Mouse (Mus musculus) embryonic facial prominence, embryonic 11.5 days (tissue): ENCODE measurements around the gene Akap12. TPM values are rescaled to one million over a fixed set of nuclear protein-coding genes. Genes with fewer than 3 reads are reported as not detected.
A peak's percentile ranks its signal among the peaks of the same experiment; 100 is the strongest.

ENCODE experiments used
- ATAC-seq: fragments of 200-750 bp; cut with Nextera tagmentation; replicated peaks from 2 replicates; pipeline ENCODE4 v1.8.0; 2017; ENCODE audit warnings: low read depth; ENCODE audit not compliant: insufficient number of reproducible peaks, low FRiP score, low TSS enrichment
- DNase-seq: peaks from one replicate; pipeline ENCODE4 v3.0.0-alpha.2; 2015; ENCODE audit warnings: low spot score
- H3K27ac ChIP-seq: fragments of 300-500 bp; sonication (generic); replicated peaks from 2 replicates; pipeline ENCODE4 v1.5.1; 2014; ENCODE audit warnings: mild to moderate bottlenecking, low read depth, low read length, control low read depth
- H3K27me3 ChIP-seq: fragments of 300-500 bp; sonication (generic); 2 replicates; pipeline ENCODE4 v1.6.1; 2014; ENCODE audit warnings: mild to moderate bottlenecking, low read length, moderate library complexity, mixed read lengths; ENCODE audit not compliant: control insufficient read depth, insufficient read depth
- H3K36me3 ChIP-seq: fragments of 300-500 bp; sonication (generic); replicated peaks from 2 replicates; pipeline ENCODE4 v1.6.1; 2014; ENCODE audit warnings: low read depth, mild to moderate bottlenecking, low read length, moderate library complexity, mixed read lengths; ENCODE audit not compliant: control insufficient read depth, insufficient read depth
- H3K4me1 ChIP-seq: fragments of 300-500 bp; sonication (generic); 2 replicates; pipeline ENCODE4 v1.6.1; 2014; ENCODE audit warnings: low read length, mixed read lengths; ENCODE audit not compliant: control insufficient read depth, insufficient read depth
- H3K4me2 ChIP-seq: fragments of 300-500 bp; sonication (generic); 2 replicates; pipeline ENCODE4 v1.6.1; 2014; ENCODE audit warnings: low read depth, mild to moderate bottlenecking, control low read depth, low read length, moderate library complexity
- H3K4me3 ChIP-seq: fragments of 300-500 bp; sonication (generic); 2 replicates; pipeline ENCODE4 v1.5.1; 2014; ENCODE audit warnings: low read depth, low read length, control low read depth
- H3K9ac ChIP-seq: fragments of 300-500 bp; sonication (generic); replicated peaks from 2 replicates; pipeline ENCODE4 v1.6.1; 2014; ENCODE audit warnings: mild to moderate bottlenecking, control low read depth, low read length
- H3K9me3 ChIP-seq: fragments of 300-500 bp; sonication (generic); replicated peaks from 2 replicates; pipeline ENCODE4 v1.6.1; 2016; ENCODE audit warnings: mild to moderate bottlenecking, low read length, inconsistent platforms, mixed read lengths; ENCODE audit not compliant: control insufficient read depth
- WGBS: fragments of 180-500 bp; shearing (Covaris S2); extraction: QIAGEN DNeasy Blood & Tissue Kit; methylation state at CpG from one replicate; pipeline ENCODE4 v1.1.7; 2014; 5-methylcytosine and 5-hydroxymethylcytosine counted together
- polyA plus RNA-seq: library from polyadenylated mRNA; unstranded; fragments of >200 nt; fragmentation: Nextera tagmentation; extraction: Ambion mirVana; gene quantifications from 2 replicates; pipeline ENCODE4 v1.2.1, GENCODE M21; 2014

Gene Akap12
- polyA plus RNA-seq, 1 experiment from 2014 or later = 24.4 TPM

DNA sequence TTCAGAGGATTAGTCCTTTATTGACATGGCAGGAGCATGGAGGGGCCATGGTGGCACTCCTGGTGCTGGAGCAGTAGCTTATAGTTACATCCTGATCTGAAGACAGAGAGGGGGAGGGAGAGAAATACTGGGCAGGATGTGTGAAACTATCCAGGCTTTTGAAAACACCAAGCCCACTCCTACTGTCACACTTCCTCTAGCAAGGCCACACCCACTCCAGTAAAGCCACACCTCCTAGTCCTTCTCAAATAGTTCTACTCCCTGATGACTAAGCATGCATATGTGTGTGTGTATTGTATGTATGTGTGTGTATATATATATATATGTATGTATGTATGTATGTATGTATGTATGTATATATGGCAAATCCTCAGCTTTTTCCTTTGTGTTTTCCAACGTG is 61.5 kb downstream of the Akap12 start:
- DNase-seq (no peak), ATAC-seq (no peak)
- Histone ChIP-seq H3K9me3 (no peaks in the 10 kb centered on the region), H3K9ac (no peak overlapping the region), H3K36me3 (no peaks in the 10 kb centered on the region), H3K27ac (no peak overlapping the region), H3K4me2 (no peak overlapping the region), H3K4me1 (no peaks in the 10 kb centered on the region), H3K4me3 (no peak overlapping the region), H3K27me3 (no peaks in the 10 kb centered on the region)
- WGBS = 87% methylated on average over 1 of the region's 1 CpGs

DNA sequence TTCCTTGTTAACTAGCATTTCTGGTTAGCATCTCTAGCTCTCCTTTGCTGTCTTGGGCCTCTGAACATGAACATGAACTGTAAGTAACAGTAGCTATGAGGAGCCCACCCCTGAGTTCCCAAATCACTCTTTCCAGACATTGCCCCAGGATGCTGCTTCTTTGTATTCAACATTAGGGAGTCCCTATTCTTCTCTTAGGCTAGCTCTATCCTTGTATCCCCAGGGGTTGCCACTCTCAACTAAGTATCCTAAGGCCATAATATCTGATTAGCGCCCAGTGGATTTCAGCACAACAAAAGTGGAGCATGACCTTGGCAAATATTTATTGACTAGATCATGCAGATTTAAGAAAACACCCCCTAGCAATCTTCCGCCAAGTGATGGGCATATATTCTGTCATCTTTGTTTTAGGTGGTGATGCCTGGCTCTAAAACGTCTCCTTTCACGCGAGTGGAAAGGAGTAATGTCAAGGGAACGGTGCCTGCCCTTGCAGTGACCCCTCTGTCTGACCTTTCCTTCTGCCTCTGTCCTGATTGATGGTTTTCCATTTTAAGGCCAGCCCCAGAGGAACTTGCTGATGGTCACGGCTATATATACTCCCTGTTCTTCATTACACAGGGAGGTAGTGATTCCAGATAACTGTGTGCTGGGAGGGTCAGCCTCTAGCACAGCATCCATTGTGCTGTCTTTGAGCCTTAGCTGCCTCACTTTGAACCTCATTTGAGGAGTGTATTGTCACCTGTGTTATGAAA is 66.2 kb downstream of the Akap12 start:
- WGBS = 51% methylated on average over 7 of the region's 7 CpGs
- no peaks in the 10 kb centered on the region for H3K4me1 ChIP-seq
- no peak for ATAC-seq
- H3K9ac ChIP-seq = no peak overlapping the region
- H3K36me3 ChIP-seq = no peaks in the 10 kb centered on the region
- no peak for DNase-seq
- no peak overlapping the region for H3K4me2 ChIP-seq
- no peak overlapping the region for H3K4me3 ChIP-seq
- no peaks in the 10 kb centered on the region for H3K27me3 ChIP-seq
- H3K27ac ChIP-seq = no peak overlapping the region
- H3K9me3 ChIP-seq = no peaks in the 10 kb centered on the region

DNA sequence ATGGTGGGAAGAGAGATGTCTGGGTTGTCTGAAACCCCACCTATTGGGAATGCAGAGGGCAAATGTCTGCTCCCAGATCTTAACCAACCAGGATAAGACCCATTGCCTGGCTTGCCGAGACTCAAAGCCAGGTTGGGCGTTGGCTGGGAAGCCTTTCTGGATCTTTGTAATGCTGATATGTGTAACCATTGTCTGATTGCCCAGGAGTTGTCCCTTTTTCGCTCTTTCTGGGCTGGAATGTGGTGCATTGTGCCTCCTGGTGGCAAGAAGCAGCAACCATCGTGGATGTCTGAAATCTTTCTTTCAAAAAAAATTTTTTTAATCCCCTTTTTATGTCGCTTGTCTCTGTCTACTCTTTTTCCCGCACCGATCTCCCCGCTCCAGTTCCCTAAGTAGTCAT is 67.1 kb downstream of the Akap12 start:
- H3K36me3 ChIP-seq = no peaks in the 10 kb centered on the region
- no peak overlapping the region for H3K4me2 ChIP-seq
- WGBS = 9% methylated on average over 8 of the region's 8 CpGs
- H3K4me3 ChIP-seq = no peak overlapping the region
- H3K27ac ChIP-seq = no peak overlapping the region
- no peak overlapping the region for H3K9ac ChIP-seq
- ATAC-seq = no peak
- no peaks in the 10 kb centered on the region for H3K9me3 ChIP-seq
- H3K4me1 ChIP-seq = no peaks in the 10 kb centered on the region
- DNase-seq = peak; percentile 76
- H3K27me3 ChIP-seq = no peaks in the 10 kb centered on the region

DNA sequence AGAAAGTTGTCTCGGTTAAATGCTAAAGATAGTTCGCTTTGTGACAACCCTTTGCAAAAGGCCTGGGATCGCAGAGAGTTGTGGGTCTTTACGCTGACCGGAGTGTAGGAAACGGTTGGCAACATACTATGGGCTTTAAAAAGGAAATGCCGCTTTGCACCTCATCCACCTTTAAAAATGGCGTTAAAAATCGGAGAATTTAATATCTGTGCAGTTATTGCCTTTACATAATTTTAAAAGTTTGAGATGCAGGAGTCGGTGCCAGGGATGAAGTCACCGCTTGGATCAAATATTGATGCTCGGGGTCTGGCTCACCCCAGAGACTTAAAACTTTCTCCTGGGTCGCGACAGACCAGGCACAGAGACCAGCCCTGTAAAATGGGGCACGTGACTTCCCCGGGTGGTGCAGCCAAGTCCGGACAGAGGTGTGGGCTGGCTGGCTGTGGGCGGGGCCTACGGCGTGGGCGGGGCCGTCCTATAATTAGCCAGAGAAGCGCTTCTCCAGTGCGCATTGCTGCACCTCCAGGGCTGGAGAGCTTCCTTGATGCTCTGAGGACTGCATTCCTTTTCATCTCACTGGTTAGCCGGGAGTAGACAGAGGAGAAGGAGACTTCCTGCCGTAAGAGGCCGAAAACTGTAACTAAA is 68.0 kb downstream of the Akap12 start:
- Histone ChIP-seq H3K27me3 (no peaks in the 10 kb centered on the region), H3K27ac (no peak overlapping the region), H3K4me2 (peak overlapping the region; percentile 31), H3K36me3 (no peaks in the 10 kb centered on the region), H3K4me1 (no peaks in the 10 kb centered on the region), H3K9me3 (no peaks in the 10 kb centered on the region), H3K9ac (no peak overlapping the region), H3K4me3 (peak overlapping the region; percentile 17; the same call in 1 of the 2 replicates)
- ATAC-seq (peak; percentile 77), DNase-seq (peak; percentile 78)
- 6% methylated on average over 27 of the region's 27 CpGs for WGBS

DNA sequence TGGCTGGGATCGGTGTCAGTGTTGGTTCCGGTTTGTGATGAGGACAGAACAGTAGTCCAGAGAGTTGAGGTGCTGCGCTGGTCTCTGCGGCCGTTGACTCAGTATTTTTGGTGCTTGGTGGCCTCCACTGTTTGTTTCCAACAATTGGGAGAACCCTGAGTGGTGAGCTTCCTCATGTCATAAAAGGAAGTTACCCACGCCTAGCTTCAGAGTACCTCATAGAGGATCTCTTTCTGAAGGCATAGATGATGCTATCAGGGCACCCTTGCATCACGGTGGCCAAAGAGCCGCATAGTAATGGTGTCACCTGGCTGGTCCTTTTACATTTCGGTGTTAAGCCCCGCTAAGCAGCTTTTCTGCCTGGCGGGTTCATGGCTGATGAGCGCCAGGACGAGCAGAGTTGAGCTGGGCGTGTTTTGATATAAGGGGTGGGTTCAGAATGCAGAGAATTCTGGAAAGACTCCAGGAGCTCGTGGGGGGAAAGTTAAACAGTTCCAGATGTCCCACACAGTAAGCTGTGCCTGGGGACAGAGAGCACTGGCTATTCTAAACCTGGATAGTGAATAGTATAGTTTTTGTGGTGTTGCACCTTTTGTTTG is 72.8 kb downstream of the Akap12 start:
- H3K9ac ChIP-seq = no peak overlapping the region
- no peaks in the 10 kb centered on the region for H3K4me1 ChIP-seq
- H3K4me3 ChIP-seq = no peak overlapping the region
- DNase-seq (peak; percentile 88), ATAC-seq (peak; percentile 61; the same call in 1 of the 2 replicates)
- H3K27me3 ChIP-seq = no peaks in the 10 kb centered on the region
- 45% methylated on average over 15 of the region's 15 CpGs for WGBS
- no peaks in the 10 kb centered on the region for H3K9me3 ChIP-seq
- H3K4me2 ChIP-seq = 0 out of 2 replicates have a peak overlapping the region, but pooled peaks have one; percentile 17
- no peak overlapping the region for H3K27ac ChIP-seq
- no peaks in the 10 kb centered on the region for H3K36me3 ChIP-seq

DNA sequence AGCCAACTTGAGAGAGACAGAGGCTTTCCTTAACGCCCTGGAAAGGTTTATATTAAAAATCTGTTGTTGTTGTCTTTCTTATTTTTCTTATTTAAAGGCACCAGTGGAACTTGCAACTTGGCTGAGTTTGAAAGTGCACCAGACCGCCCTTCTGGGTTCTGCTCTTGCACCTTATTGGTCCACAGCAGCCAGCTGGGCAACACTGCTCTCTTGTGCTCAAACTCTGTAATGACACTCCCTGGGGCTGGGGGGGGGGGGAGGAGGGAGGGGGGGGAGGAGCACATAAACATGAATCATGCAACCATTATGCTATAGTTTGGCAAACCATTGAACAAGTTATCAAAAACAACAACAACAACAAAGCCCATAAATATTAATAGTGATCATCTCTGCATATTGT is 75.2 kb downstream of the Akap12 start:
- Histone ChIP-seq H3K27me3 (no peaks in the 10 kb centered on the region), H3K9me3 (no peaks in the 10 kb centered on the region), H3K36me3 (no peaks in the 10 kb centered on the region), H3K4me3 (no peak overlapping the region), H3K27ac (no peak overlapping the region), H3K4me1 (no peaks in the 10 kb centered on the region), H3K9ac (no peak overlapping the region), H3K4me2 (no peak overlapping the region)
- peak; percentile 65 for DNase-seq
- 21% methylated on average over 2 of the region's 2 CpGs for WGBS
- ATAC-seq = no peak

DNA sequence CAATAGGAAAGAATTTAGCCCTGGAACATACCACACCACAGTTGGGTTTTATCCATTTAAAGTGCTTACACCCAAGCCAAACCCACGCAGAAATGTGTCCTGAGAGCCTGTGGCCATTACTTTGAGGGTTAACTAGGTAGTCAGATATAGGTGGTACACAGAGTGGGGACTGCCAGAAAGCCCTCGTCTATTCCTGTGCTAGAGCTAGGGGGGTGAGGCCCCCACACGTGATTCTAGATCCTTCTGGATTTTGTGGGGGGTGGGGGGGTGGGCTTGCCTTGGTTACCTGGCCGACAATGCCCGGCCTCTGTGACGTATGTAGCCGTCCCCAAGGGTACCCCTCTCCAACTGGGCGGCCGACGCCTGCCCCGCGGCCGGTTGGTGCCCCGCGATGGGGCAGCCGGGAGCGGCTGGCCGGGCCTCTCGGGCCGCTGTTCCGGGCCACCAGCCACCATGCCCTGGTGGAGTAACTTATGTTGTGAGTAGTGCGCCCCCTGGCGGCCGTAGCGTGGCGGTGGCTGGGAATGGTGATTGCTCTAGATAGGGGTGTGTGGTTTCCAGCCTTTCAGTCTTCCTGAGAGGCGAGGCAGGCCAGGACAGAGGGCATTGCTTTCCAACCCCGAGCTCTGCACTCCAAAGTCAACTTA is 80.4 kb downstream of the Akap12 start:
- H3K9me3 ChIP-seq = no peaks in the 10 kb centered on the region
- no peaks in the 10 kb centered on the region for H3K4me1 ChIP-seq
- H3K27ac ChIP-seq = no peak overlapping the region
- peak overlapping the region; percentile 52 for H3K9ac ChIP-seq
- peak overlapping the region; percentile 70 for H3K4me2 ChIP-seq
- no peaks in the 10 kb centered on the region for H3K36me3 ChIP-seq
- 5% methylated on average over 27 of the region's 28 CpGs for WGBS
- H3K27me3 ChIP-seq = no peaks in the 10 kb centered on the region
- DNase-seq = peak; percentile 94
- peak; percentile 80 for ATAC-seq
- peak overlapping the region; percentile 29 for H3K4me3 ChIP-seq
